In genomic region chr11:52167901-52168302, GRCm38 (mm10) we compare ENCODE assay signal across 10 mouse cellular contexts. TPM values are rescaled to one million over a fixed set of nuclear protein-coding genes. Genes with fewer than 3 reads are reported as not detected.
DNase-seq lines count a peak whose midpoint lies in the region; ATAC-seq and TF ChIP-seq lines count a peak whose summit lies in the region.
"Not testable (repeated sequence)": the region's sequence is repeated elsewhere in the genome, so short reads cannot be mapped to it uniquely, and the experiment has no call there.
"Had no signal": no experiment of that assay in that cellular context is flagged by ENCODE, and none has a peak within 500 bp of the region (broad histone marks: within the 10 kb centered on the region; RNA-seq: fewer than 3 reads in every experiment).

No protein-coding gene starts in this region.

- H3K36me3 ChIP-seq in CH12.LX (replicated peaks in 1 of 2; ENCODE audit: control insufficient read depth in 1 of 2, insufficient read depth in 1 of 2, low read length in 1 of 2); hindbrain, embryonic 10.5 days; liver, embryonic 15.5 days (replicated peaks); midbrain, embryonic 13.5 days; stomach, embryonic 15.5 days: not testable (repeated sequence)

- DNase-seq in CH12.LX (ENCODE audit: extremely low read depth): not testable (repeated sequence)
- peak; percentile 39 for DNase-seq in gastrocnemius, adult 2 months
- DNase-seq in hindbrain, embryonic 10.5 days (ENCODE audit: low spot score): peak; percentile 38
- DNase-seq in kidney, postnatal 10 days: peak; percentile 62

- H3K4me2 ChIP-seq in CH12.LX (ENCODE audit: insufficient read depth, low read depth, poor library complexity, severe bottlenecking): peak overlapping the region; percentile 92
- peak overlapping the region; percentile 65 for H3K4me2 ChIP-seq in liver, embryonic 15.5 days
- peak overlapping the region; percentile 66 for H3K4me2 ChIP-seq in midbrain, embryonic 13.5 days (replicated peaks)
- H3K4me2 ChIP-seq in stomach, embryonic 15.5 days: peak overlapping the region; percentile 91

- H3K27ac ChIP-seq in CH12.LX (ENCODE audit: insufficient read depth, low read depth); cortical plate, adult 2 months (ENCODE audit: insufficient read depth, low read length); liver, embryonic 15.5 days (replicated peaks); midbrain, embryonic 13.5 days; stomach, embryonic 15.5 days: not testable (repeated sequence)
- H3K27ac ChIP-seq in gastrocnemius, adult 2 months: peak overlapping the region; percentile 71
- peak overlapping the region; percentile 64; the same call in 1 of the 2 replicates for H3K27ac ChIP-seq in hindbrain, embryonic 10.5 days

- H3K4me3 ChIP-seq in CH12.LX (replicated peaks in 1 of 3; ENCODE audit: low read depth in 2 of 3, low read length in 2 of 3, poor library complexity in 1 of 3): peak overlapping the region in 1 of 3 experiments; percentile 56
- H3K4me3 ChIP-seq in cortical plate, adult 2 months (ENCODE audit: insufficient read depth, low read length): peak overlapping the region; percentile 35; the same call in 1 of the 2 replicates
- H3K4me3 ChIP-seq in gastrocnemius, adult 2 months: peak overlapping the region; percentile 75
- H3K4me3 ChIP-seq in hindbrain, embryonic 10.5 days: peak overlapping the region; percentile 56
- H3K4me3 ChIP-seq in liver, embryonic 15.5 days (replicated peaks): peak overlapping the region; percentile 49
- H3K4me3 ChIP-seq in midbrain, embryonic 13.5 days (replicated peaks): peak overlapping the region; percentile 41
- peak overlapping the region; percentile 53 for H3K4me3 ChIP-seq in stomach, embryonic 15.5 days (replicated peaks)

- intact Hi-C loops in gastrocnemius, adult 2 months (cut with DNase I): not testable (repeated sequence)

- not testable (repeated sequence) for H3K79me2 ChIP-seq in CH12.LX (replicated peaks; ENCODE audit: control insufficient read depth, extremely low read depth, insufficient read depth, poor library complexity, severe bottlenecking)

- dilution Hi-C loops in CH12.LX (cut with MboI; ENCODE audit: extremely low pct_ligation_motif_present, extremely low pct_unique_long_range_greater_than_20kb, low sequenced_read_pairs): not testable (repeated sequence)

- in situ Hi-C loops in CH12.LX (cut with MboI; ENCODE audit: low pct_ligation_motif_present, low pct_unique_long_range_greater_than_20kb, low sequenced_read_pairs): not testable (repeated sequence)

- TF ChIP-seq CTCF in CH12.LX (conservative IDR thresholded peaks at IDR 0.05 in 1 of 2, IDR thresholded peaks at IDR 0.05 in 1 of 2; ENCODE audit: low read depth in 2 of 2, low read length in 2 of 2); cortical plate, adult 2 months (IDR thresholded peaks at IDR 0.05; ENCODE audit: extremely low read depth, insufficient read depth, low read length); gastrocnemius, adult 2 months (IDR thresholded peaks at IDR 0.05): not testable (repeated sequence)

- not testable (repeated sequence) for TF ChIP-seq POLR2A in CH12.LX (IDR thresholded peaks at IDR 0.05; ENCODE audit: low read depth, low read length); cortical plate, adult 2 months (IDR thresholded peaks at IDR 0.05; ENCODE audit: extremely low read depth, insufficient read depth, low read length)

- TF ChIP-seq RAD21 in CH12.LX (IDR thresholded peaks at IDR 0.05; ENCODE audit: low read depth, low read length): not testable (repeated sequence)

- H3K9me3 ChIP-seq in CH12.LX (replicated peaks; ENCODE audit: low read length); hindbrain, embryonic 10.5 days; liver, embryonic 15.5 days (replicated peaks); midbrain, embryonic 13.5 days; stomach, embryonic 15.5 days: not testable (repeated sequence)

- not testable (repeated sequence) for TF ChIP-seq EP300 in CH12.LX (IDR thresholded peaks at IDR 0.05; ENCODE audit: low read length)

- peak; percentile 47 for ATAC-seq in liver, embryonic 15.5 days (ENCODE audit: insufficient read depth)
- ATAC-seq in midbrain, embryonic 13.5 days: peak; percentile 45
- peak; percentile 85 for ATAC-seq in stomach, embryonic 15.5 days (ENCODE audit: insufficient read depth, low FRiP score, low read depth)

- H3K27me3 ChIP-seq in CH12.LX (replicated peaks): peaks cover 19% of the 10 kb centered on the region
- H3K27me3 ChIP-seq in hindbrain, embryonic 10.5 days (ENCODE audit: insufficient read depth, poor library complexity, severe bottlenecking): peaks cover 64% of the 10 kb centered on the region
- peaks cover 76% of the 10 kb centered on the region for H3K27me3 ChIP-seq in liver, embryonic 15.5 days
- peaks cover 65% of the 10 kb centered on the region for H3K27me3 ChIP-seq in midbrain, embryonic 13.5 days
- not testable (repeated sequence) for H3K27me3 ChIP-seq in stomach, embryonic 15.5 days (replicated peaks)

- WGBS in hindbrain, embryonic 10.5 days: 2% methylated on average over 40 of the region's 42 CpGs
- WGBS in liver, embryonic 15.5 days (ENCODE audit: insufficient replicate concordance): 1% methylated on average over 27 of the region's 42 CpGs
- WGBS in midbrain, embryonic 13.5 days: 2% methylated on average over 29 of the region's 42 CpGs
- WGBS in stomach, embryonic 15.5 days: under 1% methylated on average over 36 of the region's 42 CpGs

- H3K4me1 ChIP-seq in CH12.LX (ENCODE audit: control insufficient read depth in 1 of 2, insufficient read depth in 2 of 2); cortical plate, adult 2 months (ENCODE audit: control insufficient read depth, insufficient read depth, low read length); hindbrain, embryonic 10.5 days (replicated peaks); liver, embryonic 15.5 days (replicated peaks); stomach, embryonic 15.5 days: not testable (repeated sequence)
- peaks cover 11% of the 10 kb centered on the region; the same call in 1 of the 2 replicates for H3K4me1 ChIP-seq in midbrain, embryonic 13.5 days (replicated peaks)

- H3K9ac ChIP-seq in CH12.LX (ENCODE audit: insufficient read depth, low read depth); liver, embryonic 15.5 days; stomach, embryonic 15.5 days: not testable (repeated sequence)
- 0 out of 2 replicates have a peak overlapping the region, but pooled peaks have one; percentile 41 for H3K9ac ChIP-seq in midbrain, embryonic 13.5 days (replicated peaks)

RNA-seq across cellular contexts. Expression of gene Olfr1373, which starts 22.6 kb away (rescaled TPM):
- total RNA-seq in CH12.LX (2012; rRNA removed) (not detected in 2 replicates), CH12.LX (2014; rRNA removed) (not detected in 2 replicates)
- not detected in 2 replicates for polyA plus RNA-seq in CH12.LX (2012; ENCODE audit: insufficient read length, low read depth)
- polyA plus RNA-seq in cortical plate, adult 2 months (2012; rRNA removed): not detected in 2 replicates
- total RNA-seq in gastrocnemius, adult 2 months (2021): not detected
- polyA plus RNA-seq in hindbrain, embryonic 10.5 days (2016; fragmentation: Nextera tagmentation; extraction: Ambion mirVana): not detected in 2 replicates
- polyA plus RNA-seq in liver, embryonic 15.5 days (2015; fragmentation: Nextera tagmentation; extraction: Ambion mirVana): not detected in 2 replicates
- polyA plus RNA-seq in midbrain, embryonic 13.5 days (2015; fragmentation: Nextera tagmentation; extraction: Ambion mirVana): not detected in 2 replicates
- polyA plus RNA-seq in stomach, embryonic 15.5 days (2015; fragmentation: Nextera tagmentation; extraction: Ambion mirVana): not detected in 2 replicates
- total RNA-seq: adrenal gland, postnatal 4 days; gastrocnemius, adult 8-10 months had no signal

RNA-seq across cellular contexts. Expression of gene Olfr1371, which starts 45.9 kb away (rescaled TPM):
- total RNA-seq in CH12.LX (2012; rRNA removed): not detected in 2 replicates
- not detected in 2 replicates for total RNA-seq in CH12.LX (2014; rRNA removed)
- polyA plus RNA-seq in CH12.LX (2012; ENCODE audit: insufficient read length, low read depth): not detected in 2 replicates
- polyA plus RNA-seq in cortical plate, adult 2 months (2012; rRNA removed): not detected in 2 replicates
- not detected for total RNA-seq in gastrocnemius, adult 2 months (2021)
- not detected in 2 replicates for polyA plus RNA-seq in hindbrain, embryonic 10.5 days (2016; fragmentation: Nextera tagmentation; extraction: Ambion mirVana)
- not detected in 2 replicates for polyA plus RNA-seq in liver, embryonic 15.5 days (2015; fragmentation: Nextera tagmentation; extraction: Ambion mirVana)
- not detected in 2 replicates for polyA plus RNA-seq in midbrain, embryonic 13.5 days (2015; fragmentation: Nextera tagmentation; extraction: Ambion mirVana)
- not detected in 2 replicates for polyA plus RNA-seq in stomach, embryonic 15.5 days (2015; fragmentation: Nextera tagmentation; extraction: Ambion mirVana)
- total RNA-seq: adrenal gland, postnatal 4 days; gastrocnemius, adult 8-10 months had no signal
